Mouse (Mus musculus) ovary, postnatal 10 days (tissue): ENCODE results near the gene Selenoi.
"Not testable (repeated sequence)": the region's sequence is repeated elsewhere in the genome, so short reads cannot be mapped to it uniquely, and the experiment has no call there.

ENCODE experiments used
- DNase-seq: peaks from one replicate; pipeline ENCODE4 v3.0.0; 2022; ENCODE audit warnings: low spot score

The Selenoi gene

DNA sequence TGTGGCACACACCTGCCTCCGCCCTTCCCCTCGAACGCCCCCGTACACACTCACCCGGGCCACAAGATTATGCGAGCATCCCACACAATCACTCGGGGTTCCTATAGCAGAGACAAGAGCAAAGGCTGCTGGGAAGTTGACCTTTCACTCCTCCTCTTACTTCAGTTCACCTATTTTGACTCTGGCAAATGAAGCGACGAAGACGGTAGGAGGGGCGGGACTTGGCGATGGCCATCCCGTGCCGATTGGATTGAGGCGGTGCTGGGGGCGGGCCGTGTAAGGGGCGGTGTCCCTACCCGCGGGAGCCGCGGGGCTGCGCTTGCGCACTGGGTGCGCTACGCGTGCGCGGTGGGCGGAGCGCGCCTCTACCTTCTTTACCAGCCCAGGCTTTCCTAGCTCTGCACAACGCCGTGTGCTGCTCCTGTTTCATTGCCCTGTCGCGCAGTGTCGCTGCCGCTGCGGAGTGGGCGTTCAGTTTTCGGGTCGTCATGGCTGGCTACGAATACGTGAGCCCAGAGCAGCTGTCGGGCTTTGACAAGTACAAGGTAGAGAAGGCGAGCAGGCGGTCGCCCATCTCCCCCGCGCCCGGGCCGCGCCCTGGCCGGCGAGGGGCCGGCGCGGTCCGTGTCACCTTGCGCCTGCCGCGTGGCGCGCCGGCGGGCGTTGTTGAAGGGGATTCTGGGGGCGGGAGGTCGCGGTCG, at the start of gene Selenoi:
Gene Selenoi (plus strand): TSS at position 311 of the 701 bp plus-strand sequence.
- peak; percentile 90 for DNase-seq

DNA sequence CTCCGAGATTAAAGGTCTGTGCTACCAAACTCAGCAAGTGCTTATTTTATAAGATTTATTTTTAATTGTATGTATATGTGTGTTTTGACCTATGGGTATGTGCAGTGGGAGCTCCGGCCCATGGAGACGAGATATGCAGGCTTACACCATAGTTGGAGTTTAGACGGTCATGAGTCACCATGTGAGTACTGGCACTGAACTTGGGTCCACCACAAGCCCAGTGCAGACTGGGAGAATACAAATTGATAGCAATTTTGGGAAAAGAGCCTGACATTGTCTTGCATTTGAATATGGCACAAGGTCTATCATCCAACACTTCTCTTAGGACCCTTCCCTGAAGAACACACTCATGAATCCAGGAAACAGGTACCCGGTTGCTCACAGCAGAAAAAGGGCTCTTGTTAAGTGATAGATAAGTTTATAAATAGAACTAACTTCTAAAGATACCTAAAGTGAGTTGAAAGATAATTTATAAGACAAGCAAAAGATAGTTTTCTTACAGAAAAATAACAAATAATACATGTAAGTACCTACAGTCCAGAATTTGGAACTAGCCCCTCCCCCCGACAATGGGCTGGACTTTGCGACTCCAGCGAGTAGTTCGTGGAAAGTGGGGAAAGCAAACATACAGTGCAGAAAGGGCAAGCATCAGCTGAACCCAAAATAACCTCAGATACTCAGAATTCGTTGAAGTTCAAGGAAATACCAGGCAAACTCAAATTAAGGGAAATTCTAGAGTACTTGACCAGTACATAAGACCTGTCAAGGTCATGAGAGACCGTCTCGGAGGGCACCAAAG, 44.5 kb upstream of the Selenoi start:
- no peak for DNase-seq

DNA sequence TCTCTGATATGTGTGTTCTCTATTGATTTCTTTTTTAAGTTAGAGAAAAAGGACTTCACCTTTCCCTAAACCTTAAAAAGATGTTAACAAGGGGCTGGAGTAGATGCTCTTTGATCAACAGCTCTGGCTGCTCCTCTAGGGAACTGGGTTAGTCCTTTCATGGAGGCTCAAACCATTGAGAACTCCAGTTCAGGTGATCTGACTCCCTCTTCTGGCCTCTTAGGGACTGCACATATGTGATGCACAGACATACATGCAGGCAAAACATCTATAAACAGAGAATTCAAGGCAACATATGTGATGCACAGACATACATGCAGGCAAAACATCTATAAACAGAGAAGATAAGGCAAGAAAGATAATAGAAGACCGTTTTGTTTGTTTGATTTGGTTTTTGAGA, 39.9 kb upstream of the Selenoi start:
- no peak for DNase-seq

DNA sequence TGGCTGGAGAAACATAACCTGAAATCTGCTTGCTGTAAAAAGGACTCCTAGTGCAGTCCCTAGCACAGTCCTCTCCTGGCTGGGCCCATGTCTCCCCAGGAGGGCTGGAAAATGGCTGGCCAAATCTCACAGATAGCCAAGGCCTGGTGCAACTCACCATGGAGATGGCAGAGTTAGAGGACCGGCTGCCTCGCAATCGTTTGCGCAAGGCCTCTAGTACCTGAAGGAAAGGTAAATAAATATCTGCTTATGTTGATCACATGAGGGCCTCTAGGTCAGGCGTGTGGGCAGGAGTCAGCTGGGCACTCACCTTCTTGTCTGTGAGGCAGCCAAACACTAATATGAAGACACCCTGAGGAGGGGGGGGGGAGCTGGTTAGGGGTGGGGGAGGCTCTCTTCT, 37.0 kb upstream of the Selenoi start:
- no peak for DNase-seq

DNA sequence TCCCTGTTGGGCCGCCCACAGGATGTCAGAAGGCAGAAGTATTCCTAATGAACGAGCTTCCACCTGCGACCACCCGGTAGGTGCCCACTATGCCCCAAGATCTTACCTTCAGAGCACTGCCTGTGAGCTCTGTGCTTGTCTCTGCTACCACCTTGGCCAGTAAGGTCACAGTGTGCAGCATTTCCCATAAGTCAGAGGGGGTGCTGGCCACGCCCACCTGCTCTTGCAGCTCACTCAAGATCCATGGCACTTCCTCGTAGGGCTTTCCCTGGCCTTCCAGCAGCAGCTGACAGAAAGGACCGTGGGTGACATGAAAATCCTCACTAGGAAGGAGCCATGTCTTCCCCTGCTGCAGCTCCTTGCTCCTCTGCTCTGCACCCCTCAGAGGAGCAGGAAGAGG, 34.1 kb upstream of the Selenoi start:
- DNase-seq: no peak

DNA sequence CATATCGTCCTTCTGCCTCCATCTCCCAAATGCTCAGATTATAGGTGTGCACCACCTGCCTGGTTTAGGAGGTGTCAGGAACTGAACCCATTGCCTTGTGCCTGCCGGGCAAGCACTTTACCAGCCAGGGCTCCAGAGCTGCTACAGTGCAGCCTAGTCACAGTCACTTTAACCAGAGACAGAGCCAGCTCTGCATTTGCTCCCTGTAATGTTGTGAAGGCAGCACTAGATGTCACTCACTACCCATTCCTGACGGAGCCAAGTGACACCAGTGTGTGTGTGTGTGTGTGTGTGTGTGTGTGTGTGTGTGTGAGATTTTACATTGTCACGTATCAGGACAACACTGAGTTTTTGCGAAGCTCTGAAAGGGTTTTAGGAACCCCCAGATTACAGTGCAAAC, 30.9 kb upstream of the Selenoi start:
- no peak for DNase-seq

DNA sequence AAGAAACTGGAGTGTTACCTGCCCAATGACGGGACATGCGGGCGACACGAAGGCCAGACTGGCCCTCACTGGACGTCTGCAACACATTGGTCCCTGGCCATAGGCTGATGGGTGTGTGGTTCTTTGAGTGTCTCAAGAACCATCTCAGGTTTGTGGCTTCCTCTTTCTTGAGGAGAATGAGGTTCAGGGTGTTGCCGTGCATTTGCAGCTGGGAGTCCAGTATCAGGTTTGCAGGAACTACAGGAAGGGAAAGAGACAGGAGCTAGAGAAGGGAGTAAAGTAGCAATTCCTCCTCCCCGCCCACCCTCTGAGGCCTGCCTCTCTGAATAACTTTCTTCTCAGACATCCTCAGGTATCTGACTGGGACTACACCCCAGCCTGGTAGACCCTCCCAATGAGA, 30.2 kb upstream of the Selenoi start:
- no peak for DNase-seq

DNA sequence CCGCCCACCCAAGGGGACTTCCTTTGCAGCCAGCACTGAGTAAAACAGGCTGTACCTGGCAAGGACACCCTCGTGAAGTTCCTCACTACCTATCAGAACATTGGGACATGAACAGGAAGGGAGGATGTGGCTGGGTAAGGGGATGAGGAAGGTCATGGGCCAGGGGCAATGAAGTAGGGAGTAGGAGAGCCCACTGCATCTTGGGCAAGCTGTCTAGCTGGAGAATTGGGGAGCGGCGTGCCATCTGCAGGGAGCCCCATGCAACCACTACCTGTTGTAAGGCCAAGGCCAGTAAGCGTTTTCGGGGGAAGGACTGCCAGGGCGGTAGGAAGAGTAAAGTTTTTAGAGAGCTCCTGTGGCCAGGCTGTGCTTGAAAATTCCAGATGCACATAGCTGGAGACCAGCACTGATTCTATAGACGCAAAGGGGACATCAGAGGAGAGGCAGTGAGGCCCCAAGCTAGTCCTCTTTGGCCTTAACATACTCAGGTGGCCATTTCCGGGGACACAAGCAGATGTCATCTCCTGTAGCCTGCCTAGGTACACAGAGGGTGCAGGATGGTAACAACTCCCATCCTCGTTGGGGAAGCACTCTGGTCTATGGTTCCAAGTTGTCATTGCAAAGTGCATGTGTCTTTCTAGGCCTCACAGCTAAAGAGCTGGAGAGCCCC, 29.0 kb upstream of the Selenoi start:
- no peak for DNase-seq

DNA sequence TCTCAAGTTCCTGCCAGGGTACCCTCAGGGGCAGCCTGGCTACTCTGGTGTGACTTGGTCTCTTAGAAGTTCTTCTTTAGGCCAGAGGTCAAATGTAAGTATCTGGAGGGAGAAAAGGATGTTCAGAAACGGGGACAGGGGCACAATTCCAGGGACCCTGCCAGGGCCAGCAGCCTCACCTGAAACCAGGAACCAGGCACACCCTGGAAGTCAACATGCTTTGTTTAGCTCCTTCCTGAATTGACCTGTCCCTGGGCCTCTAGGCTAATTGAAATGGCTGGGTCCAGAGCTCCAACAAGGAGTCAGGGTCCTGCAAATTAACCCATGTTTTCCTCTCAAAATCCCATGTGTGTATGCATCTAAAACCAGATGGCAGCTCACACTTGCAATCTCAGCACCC, 27.9 kb upstream of the Selenoi start:
- DNase-seq: no peak

DNA sequence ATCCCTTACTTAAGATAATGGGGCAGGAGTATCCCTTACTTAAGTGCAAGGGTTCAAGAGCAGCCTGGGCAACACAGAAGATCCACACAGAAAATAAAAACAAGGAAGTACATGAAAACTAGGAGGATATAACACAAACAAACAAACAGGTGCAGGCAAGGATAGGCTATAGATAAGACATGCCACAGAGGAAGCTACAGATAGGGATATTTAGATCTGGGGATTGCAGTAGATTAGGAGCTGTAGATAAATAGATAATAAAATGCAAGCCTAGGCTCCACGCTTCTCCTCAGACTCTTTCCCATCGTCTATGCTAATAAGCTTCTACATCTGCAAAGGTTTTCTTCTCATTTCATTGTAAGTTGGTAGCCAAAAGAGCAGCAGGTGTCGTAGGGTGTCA, 27.3 kb upstream of the Selenoi start:
- no peak for DNase-seq

DNA sequence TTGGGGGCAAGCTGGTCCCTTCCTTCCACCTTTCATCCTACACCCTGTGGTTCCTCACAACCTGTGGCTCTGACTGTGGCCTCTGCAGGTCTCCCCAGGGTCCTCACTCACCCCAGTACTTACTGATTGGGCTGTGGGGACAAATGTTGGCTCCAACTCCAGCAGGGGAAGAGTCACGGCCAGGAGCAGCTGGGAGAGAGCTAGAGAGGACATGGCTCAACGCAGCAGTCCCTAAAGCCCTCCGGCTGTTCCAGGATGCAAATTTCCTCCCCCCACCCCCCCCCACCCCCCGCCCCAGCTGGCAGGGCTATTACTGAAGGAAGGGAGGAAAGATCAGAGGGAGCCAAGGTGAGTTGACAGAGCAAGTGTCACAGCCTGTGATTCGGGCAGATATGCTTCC, 26.9 kb upstream of the Selenoi start, which contains the start of gene Adgrf3:
Gene Adgrf3 (minus strand): TSS at position 230 of the 400 bp plus-strand sequence.
- no peak for DNase-seq

DNA sequence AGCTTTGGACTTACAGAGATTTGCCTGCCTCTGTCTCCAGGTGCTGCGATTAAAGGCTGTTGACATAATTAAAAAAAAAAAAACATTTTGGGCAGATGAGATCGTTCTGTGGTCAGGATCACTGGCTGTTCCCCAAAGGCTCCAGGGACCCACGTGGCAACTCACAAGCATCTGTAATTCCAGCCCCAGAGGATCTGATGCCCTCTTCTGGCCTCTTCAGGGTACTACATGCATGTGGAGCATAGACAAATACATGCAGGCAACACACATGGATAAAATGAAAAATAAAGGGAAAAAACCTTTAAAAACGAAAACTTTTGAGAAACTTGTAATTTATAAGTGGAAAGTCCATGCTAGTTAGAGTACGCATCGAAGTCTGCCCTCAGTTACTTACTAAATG, 25.1 kb upstream of the Selenoi start:
- no peak for DNase-seq

DNA sequence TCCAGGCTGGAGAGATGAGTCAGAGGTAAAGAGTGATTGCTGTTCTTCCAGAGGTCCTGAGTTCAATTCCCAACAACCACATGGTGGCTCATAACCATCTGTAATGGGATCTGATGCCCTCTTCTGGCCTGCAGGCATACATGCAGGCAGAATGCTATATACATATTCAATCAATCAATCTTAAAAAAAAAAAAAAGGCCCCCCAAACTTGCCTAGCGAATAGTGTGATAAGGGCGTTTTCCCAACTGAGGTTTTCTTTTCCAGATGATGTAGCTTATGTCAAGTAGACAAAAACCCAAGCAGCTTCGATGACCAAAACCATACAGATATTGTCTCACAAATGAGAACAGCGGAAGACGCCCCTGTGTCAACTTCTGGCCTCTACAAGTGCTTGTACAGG, 21.6 kb upstream of the Selenoi start:
- DNase-seq: not testable (repeated sequence)

DNA sequence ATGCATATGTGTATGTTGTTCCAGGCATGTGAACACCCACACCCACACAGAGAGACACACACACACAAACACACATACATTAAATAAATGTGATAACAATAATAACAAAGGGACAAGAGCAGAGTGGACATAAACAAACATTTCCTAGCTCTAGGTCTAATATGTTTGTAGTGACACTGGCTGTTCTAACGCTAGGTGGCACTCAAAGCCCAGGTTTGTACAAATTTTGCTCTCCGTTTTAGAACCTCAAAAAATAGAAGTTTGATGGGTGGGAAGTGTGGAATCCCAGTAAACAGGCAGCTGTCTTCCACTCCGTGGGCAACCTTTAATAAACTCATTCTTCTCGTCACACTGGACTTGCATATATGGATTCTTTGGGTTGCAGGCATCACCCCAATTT, 17.5 kb upstream of the Selenoi start:
- DNase-seq: no peak

DNA sequence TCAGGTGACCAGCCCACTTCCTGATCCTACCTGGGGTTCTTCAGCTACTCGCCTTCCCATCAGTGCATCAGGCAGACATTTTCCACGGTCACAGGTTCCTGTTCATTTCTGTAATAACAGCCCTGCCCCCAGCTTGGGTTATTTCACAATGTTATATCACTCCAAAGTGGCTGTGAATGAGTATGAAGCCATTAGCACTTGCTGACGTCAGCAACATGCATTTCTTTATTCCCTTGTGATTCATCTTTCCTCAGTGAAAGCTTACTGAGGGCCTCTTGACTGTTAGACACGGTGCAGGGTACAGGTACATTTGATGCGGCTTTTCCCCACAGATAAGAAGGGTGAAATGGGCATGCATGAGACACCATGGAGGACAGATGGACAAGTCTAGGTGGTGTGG, 16.4 kb upstream of the Selenoi start:
- no peak for DNase-seq

DNA sequence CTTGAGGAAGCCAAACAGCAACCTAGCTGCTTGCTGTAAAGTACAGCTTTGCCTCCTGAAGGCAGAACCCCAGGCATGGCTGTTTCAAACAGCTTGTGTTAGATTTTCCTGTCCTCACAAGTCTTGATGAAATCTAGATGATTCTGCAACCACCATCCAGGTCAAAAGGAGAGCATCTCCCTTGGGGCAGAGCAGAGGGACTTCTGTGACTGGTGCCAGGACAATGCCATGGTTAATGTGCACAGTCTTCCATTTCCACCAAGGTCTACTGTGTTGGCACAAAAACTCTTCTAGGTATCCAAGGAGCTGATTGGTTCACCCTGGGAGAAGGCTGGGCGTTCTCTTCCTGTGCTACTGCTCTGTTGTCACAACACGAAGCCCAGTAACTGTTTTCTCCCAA, 12.7 kb upstream of the Selenoi start:
- no peak for DNase-seq

DNA sequence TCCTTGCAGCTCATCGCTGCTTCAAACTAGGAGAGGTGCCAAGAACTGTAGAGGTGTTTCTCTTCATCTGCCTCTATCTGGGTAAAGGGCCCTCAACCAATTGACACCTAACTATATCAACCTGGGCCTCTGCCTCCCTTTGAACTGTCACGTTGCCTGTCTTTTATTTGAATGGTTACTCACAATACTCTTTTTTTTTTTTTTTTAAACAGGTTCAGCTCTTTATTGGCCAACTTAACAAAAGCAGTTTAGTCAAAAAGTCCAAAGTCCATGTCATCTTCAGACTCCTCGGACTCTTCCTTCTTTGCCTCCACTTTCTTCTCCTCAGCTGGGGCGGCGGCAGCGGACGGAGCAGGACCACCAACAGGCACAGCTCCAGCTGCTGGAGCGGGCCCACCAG, 11.7 kb upstream of the Selenoi start:
- DNase-seq: no peak

DNA sequence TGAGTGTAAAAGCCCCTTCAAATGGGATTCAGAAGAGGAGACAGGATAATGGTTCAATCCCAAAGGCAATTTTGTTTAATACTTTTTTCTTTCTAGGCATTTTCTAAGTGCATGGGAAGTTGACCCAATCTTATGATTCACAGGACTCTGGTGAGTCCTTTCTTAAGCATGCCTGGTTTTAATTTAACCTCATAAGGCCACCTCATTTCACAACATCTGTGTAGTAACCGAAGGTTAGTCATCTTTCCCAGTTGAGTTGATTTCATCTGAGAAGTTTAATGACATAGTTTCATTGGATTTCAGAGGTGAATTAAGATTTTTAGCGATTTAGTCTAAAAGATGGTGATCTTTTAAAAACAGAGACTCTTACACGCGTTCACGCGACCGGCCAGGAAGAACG, 9.7 kb upstream of the Selenoi start:
- DNase-seq: no peak

DNA sequence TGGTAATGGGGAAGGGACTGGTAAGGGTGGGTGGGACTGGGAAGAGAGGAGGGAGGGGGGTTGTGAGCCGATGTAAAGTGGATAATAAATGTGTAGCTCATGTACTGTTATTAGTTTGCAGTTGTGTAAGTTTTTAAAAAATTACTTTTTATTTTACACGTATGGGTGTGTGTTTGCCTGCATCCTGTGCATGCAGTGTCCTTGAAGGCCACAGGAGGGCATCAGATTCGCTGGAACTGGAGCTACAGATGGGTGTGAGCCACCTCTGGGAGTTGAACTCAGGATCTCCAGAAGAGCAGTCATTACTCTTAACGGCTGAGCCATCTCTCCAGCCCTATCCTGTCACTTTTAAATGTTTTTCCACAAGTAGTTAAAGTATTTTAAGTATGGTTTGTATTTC, 1.5 kb upstream of the Selenoi start:
- DNase-seq: no peak

DNA sequence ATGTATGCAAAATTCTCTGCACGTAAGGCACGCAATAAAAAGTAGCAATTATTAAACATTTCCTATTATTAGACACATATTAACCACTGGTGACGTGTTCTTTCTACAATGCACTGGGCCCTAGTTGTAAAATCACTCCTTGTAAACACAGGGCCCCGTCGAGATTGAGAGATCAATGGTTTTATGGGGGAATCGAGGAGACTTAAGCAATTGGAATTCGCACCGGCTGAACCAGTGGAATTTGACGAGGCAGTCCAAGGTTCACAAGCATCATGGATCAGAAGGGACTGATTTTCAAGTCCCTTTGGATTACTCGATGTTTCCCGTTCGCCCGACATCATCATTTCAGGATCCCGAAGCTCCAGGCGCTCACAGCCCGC, 500 bp upstream of the Selenoi start:
- DNase-seq: no peak

DNA sequence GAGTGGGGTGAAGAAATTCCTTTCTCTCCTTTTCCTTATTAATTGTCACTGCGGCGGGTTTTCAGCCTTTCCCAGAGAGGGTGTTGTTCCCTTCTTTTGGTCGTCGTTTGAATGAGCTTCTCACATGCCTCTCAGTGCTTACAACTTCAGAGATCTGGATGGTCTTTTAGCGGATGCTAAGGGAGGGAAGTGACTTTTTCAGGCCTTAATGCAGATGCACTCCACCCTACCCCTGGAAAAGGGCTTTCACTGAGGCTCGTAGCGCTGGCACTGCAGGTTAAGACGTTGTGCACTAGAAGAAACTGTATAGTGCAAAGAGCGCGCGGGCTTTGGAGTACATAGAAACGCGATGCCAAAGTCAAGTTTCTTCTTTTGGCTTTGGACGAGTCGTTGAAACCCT, 661 bp downstream of the Selenoi start:
- peak; percentile 8 for DNase-seq

DNA sequence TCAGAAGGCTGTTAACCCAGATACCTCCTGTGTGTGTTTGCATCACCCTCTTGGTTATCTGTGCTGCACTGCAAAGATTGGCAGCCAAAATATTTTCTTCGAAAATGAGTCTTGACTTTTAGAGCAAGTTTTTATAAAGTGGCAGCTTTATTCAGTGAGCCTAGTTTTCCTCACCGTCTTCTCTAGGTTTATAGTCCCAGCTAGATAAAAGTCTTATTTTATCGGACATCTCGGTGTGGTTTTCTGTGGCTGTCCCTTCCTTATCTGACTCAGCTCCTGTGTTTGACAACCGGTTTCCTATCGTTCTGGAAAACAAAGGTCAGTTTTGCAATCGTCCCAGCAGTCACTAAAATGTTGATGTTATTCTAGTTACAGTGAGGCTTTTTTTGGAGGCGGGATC, 1.6 kb downstream of the Selenoi start:
- DNase-seq: no peak

DNA sequence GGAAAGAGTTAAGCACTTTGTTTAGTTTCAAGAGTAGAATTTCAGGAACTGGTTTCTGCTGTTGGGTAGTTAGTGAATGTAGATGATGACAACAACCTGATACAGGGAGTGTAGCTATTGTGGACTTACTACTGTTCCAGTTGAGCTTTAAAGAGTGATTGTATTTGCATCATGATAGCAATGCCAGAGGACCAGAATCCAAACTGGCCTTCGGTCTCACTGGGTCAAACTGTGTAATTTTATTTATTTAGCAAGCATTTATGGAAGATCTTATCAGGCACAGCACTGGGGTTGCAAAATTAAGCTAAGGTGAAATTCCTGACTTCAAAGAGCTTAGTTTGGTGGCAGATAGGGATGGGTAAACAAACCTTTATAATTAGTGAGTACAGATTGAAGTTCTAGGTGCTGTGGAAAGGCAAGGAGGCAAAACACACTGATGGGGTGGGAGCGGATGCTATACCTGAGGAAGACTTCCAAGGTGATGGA, 3.3 kb downstream of the Selenoi start:
- no peak for DNase-seq
